Mouse (Mus musculus): ENCODE measurements around the gene Gk5.
"Not testable (repeated sequence)": the region's sequence is repeated elsewhere in the genome, so short reads cannot be mapped to it uniquely, and the experiment has no call there.

The Gk5 gene

DNA sequence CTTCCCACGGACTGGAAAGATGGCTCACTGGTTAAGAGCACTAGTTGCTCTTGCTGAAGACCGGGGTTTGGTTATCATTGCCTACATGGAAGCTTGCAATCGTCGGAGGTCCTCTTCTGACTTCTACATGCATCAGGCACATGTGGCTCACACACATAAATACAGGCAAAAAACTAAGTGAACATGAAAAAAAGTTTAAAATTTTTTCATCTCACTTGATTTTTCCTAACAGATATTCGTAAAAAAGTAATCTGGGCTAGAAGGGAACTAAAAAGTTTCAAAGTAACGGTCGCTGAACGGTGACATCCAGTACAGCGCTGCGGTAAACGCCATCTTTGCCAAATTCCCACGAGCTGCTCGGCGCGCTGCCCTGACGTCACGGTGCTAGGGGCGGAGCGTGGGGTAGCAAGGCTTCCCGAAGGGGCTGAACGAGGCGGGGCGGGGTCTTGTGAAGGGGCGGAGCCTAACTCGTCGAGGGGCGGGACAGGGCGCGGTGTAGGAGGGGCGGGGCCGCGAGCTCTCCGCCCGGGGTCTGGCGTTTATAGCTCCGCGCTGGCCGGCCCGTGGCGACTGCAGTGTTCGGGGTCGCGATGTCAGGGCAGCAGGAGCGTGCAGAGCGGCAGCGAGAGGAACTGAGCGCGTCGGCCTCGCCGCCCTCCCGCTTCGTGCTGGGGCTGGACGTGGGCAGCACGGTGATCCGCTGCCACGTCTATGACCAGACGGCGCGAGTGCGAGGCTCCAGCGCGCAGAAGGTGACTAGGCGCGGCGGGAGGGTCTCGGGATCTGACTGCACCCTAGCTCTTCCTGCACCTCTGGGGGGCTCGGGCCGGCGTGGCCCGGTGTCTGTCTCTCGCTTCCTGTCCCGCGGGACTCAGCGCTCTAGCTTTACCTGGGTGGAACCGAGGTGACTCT, at the start of gene Gk5:
Gene Gk5, plus strand, starts transcription at position 502 of the 912 bp plus-strand sequence.
- DNase-seq (ENCODE audit: low spot score), result peak; percentile 99

DNA sequence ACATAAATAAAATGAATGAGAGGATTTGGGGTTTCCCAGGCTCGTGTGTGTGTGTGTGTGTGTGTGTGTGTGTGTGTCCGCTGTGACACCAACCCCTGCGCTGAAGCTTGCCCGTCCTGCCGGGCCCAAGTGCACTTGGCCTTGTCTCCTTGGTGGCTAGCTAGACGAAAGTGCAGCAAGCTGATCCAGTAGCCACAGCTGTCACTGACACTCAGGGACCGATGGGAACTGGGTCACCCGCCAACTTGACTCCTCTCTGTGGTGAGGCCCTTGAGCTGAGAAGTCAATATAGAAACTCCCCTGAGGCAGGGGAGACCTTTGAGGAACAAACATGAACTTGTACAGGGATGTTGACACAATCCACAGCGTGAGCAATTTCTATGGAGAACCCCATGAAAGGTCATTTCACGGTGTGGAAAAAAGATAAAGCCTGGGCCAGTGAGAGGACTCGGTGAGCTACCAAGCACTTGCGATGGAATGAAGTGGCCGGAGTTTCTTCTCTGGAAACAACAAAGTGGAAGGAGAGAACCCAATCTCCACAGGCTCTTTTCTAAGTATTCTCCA, 40.3 kb upstream of the Gk5 start:
- no peak for DNase-seq (ENCODE audit: low spot score)

DNA sequence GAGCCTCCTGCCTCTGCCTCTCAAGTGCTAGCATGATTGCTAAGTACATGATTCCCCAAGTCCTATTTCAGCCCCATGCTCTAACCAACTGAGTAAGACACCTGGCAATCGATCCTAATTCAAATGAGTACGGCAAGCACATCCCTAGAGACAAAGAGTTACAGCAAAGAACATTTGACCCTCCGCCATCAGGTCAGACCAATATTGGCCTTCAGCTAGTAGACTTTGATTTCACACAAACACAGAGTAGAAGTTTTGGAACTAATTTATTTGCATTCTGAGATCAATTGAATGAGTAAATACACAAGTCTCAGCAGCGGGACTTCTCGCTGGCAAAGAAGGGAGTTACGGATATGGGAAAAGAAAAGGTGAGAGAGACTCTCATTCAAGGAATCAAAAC, 33.9 kb upstream of the Gk5 start:
- DNase-seq (ENCODE audit: low spot score), result no peak

- no peak for DNase-seq (ENCODE audit: low spot score)
These were observed 31.5 kb upstream of the Gk5 start for GRCm38 (mm10) chr9:96087671-96088070.

- DNase-seq (ENCODE audit: low spot score), result not testable (repeated sequence)
These were observed 30.7 kb upstream of the Gk5 start for GRCm38 (mm10) chr9:96088456-96088855.

GRCm38 (mm10) chr9:96092637-96093036, 26.5 kb upstream of the Gk5 start:
- not testable (repeated sequence) for DNase-seq (ENCODE audit: low spot score)

- no peak for DNase-seq (ENCODE audit: low spot score)
These were observed 25.9 kb upstream of the Gk5 start for GRCm38 (mm10) chr9:96093221-96093620.

GRCm38 (mm10) chr9:96094341-96094740, 24.8 kb upstream of the Gk5 start:
- DNase-seq (ENCODE audit: low spot score), result no peak

- DNase-seq (ENCODE audit: low spot score), result no peak
These were observed 24.0 kb upstream of the Gk5 start for GRCm38 (mm10) chr9:96095192-96095591.

GRCm38 (mm10) chr9:96102846-96103245, 16.3 kb upstream of the Gk5 start:
- no peak for DNase-seq (ENCODE audit: low spot score)

- DNase-seq (ENCODE audit: low spot score), result no peak
These were observed 6.2 kb upstream of the Gk5 start for GRCm38 (mm10) chr9:96112879-96113361.

DNA sequence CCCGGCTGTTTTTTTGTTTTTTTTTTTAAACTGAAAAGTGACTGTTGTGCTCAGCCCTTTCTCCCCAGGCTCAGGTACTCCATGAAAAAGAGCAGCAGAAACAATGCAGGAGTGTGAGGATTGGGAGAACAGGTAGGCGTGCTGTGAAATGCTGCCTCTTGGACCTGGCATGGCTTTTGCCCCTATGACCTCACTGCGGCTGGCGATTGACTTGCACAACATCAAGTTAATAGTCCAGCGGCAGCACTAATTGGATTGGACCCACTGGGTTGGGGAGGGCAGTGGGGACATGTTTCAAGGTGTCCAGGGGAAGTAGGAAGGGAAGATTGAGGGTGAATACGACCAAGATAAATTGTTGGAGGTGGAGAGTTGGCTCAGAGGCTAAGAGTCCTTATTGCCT, 2.4 kb upstream of the Gk5 start:
- DNase-seq (ENCODE audit: low spot score), result no peak

DNA sequence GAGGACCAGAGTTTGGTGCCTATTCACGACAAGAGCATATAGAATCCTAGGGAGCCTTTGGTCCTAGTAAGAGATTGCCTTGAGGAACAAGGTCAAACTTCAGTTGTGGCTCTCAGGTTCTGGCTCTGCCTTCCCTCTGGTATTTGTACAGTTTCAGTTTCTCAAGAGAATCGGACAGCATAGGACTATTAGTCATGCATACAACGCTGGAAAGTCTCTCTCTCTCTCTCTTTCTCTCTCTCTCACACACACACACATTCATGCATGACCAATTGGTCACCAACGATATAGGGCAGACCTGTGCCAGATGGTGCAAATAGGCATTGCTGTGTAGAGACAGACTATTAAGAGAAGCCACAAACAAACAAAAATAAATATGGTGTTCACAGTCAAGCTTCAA, 946 bp upstream of the Gk5 start:
- no peak for DNase-seq (ENCODE audit: low spot score)

DNA sequence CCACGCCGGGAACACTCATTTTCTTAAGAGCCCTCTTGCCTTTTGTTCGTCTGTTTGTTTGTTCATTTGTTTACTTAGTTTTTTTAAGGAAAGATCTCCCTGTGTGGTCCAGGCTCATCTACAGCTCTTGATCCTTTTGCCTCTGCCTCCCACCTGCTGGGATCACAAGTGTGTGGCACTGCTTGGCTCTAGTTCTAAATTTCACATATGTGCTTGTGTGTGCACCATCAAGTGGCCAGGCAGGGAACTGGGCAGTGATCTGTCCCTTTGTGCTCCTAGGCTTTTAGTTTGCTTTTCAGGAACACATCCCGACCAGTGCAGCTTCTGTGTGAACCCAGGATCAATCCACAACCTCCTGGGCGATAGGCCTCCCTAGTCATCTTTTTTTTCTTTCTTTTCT, 8.8 kb downstream of the Gk5 start:
- no peak for DNase-seq (ENCODE audit: low spot score)

GRCm38 (mm10) chr9:96132956-96133603, 13.9 kb downstream of the Gk5 start:
- no peak for DNase-seq (ENCODE audit: low spot score)

DNA sequence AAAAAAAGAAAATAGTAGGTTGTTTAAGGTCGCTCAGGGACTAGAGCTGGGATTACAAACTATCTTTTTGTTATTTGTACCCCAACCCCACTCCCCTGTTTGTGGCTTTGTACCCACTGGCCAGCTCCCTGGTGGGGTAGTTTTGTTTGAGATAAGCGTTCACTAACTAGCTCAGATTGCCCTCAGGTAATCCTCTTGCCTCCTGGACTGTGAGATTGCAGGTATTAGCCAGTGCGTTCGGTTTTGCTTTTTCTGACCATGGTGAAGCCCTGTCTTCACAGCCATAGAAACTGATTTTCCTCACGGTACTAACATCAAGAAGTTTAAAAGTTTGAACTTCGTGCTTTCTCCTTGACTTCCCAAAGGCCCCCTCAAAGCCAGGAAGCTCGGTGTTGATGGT, 15.3 kb downstream of the Gk5 start:
- no peak for DNase-seq (ENCODE audit: low spot score)

GRCm38 (mm10) chr9:96134916-96135315, 15.8 kb downstream of the Gk5 start:
- no peak for DNase-seq (ENCODE audit: low spot score)

- DNase-seq (ENCODE audit: low spot score), result no peak
These were observed 16.3 kb downstream of the Gk5 start for GRCm38 (mm10) chr9:96135461-96135860.

DNA sequence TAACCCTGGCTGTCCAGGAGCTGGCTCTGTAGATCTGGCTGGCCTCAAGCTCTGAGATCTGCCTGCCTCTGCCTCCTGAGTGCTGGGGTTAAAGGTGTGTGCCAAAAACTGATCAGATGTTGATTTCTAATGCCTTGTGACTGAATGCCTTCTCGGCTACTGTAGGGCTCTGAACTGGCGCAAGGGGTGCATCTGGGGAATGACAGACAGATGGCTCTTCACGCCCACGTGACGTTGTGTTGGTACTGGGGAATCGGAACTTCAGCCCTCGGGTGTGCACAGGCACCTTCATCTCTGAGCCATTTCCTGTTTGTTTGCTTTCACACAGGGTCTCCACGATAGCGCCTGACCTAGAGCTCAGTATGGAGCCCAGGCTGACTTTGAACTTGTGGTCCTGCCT, 19.8 kb downstream of the Gk5 start:
- no peak for DNase-seq (ENCODE audit: low spot score)

- no peak for DNase-seq (ENCODE audit: low spot score)
These were observed 20.7 kb downstream of the Gk5 start for GRCm38 (mm10) chr9:96139876-96140275.

GRCm38 (mm10) chr9:96140931-96141330, 21.8 kb downstream of the Gk5 start:
- no peak for DNase-seq (ENCODE audit: low spot score)

DNA sequence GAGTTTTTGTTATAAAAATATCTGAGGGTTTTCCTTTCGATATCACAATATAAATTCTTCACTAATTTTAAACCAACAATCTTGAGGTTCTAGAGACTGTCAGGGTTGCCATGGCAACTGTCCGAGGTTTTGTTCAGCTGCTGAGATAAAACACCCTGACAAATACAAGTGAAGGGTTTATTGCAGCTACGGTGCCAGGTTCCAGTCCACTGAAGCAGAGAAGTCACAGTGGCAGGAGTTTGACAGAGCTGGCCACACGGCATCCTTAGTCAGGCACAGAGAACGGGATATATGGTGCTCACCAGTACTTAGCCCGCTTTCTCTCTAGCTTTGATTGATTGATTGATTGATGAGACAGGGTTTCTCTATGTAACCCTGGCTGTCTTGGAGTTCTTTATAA, 23.3 kb downstream of the Gk5 start:
- DNase-seq (ENCODE audit: low spot score), result no peak

DNA sequence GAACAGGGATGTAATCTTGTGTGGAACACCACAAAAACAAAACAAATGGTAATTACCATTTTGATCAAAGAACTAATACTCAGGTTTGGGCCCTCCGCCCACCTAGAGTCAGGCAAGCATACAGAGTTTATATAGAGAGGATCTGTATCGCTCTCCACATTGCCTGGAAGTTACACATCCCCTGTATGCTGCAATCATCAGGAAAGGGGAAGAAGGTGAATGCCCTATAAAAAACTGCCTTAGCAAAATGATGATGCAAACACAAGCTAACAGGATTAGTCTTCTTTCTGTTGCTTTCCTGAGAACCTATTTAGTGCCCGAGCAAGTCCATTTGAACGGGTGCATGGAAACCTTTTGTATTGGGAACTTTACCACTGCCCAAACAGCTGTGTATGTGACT, 24.5 kb downstream of the Gk5 start:
- DNase-seq (ENCODE audit: low spot score), result no peak

Measured in retina, embryonic 14.5 days (tissue).